Mouse (Mus musculus) kidney, adult 11 months (tissue): ENCODE measurements at regions not wholly inside any gene's neighbourhood (a gene's known extent, or its start where the extent isn't known, plus 50 kb on each side); places are given as distances from the start of the nearest gene placed in this dataset.
A peak's percentile ranks its signal among the peaks of the same experiment; 100 is the strongest.

Source experiments
- DNase-seq: peaks from one replicate; pipeline ENCODE4 v3.0.0; 2022

- no peak for DNase-seq
Observed at GRCm38 (mm10) chr4:47902749-47903148, 142.2 kb upstream of the Nr4a3 start.

GRCm38 (mm10) chr4:47912259-47912658, 132.7 kb upstream of the Nr4a3 start:
- no peak for DNase-seq

GRCm38 (mm10) chr4:47919576-47919975, 125.4 kb upstream of the Nr4a3 start:
- DNase-seq: no peak

GRCm38 (mm10) chr4:47931464-47931863, 113.5 kb upstream of the Nr4a3 start:
- no peak for DNase-seq

- no peak for DNase-seq
Observed at GRCm38 (mm10) chr4:47933526-47933925, 111.4 kb upstream of the Nr4a3 start.

- DNase-seq: no peak
Observed at GRCm38 (mm10) chr4:47935547-47935946, 109.4 kb upstream of the Nr4a3 start.

- DNase-seq: no peak
Observed at GRCm38 (mm10) chr4:47936470-47937125, 108.4 kb upstream of the Nr4a3 start.

GRCm38 (mm10) chr4:47947869-47948573, 96.9 kb upstream of the Nr4a3 start:
- peak; percentile 22 for DNase-seq

- no peak for DNase-seq
Observed at GRCm38 (mm10) chr4:47948789-47949188, 96.2 kb upstream of the Nr4a3 start.

GRCm38 (mm10) chr4:47954576-47955305, 90.2 kb upstream of the Nr4a3 start:
- DNase-seq: no peak

- no peak for DNase-seq
Observed at GRCm38 (mm10) chr4:47964630-47965029, 80.3 kb upstream of the Nr4a3 start.

GRCm38 (mm10) chr4:47971861-47972260, 73.1 kb upstream of the Nr4a3 start:
- DNase-seq: no peak

GRCm38 (mm10) chr4:47979579-47980313, 65.2 kb upstream of the Nr4a3 start:
- no peak for DNase-seq
